Mouse (Mus musculus) CD4-positive naive resting alpha-beta T cell, adult 57 days (primary cell): ENCODE data around the gene Gm47959. TPM values are rescaled to one million over a fixed set of nuclear protein-coding genes. Genes with fewer than 3 reads are reported as not detected.

Source experiments
- total RNA-seq: library from RNA; stranded (reverse); gene quantifications from one replicate; pipeline ENCODE4 v1.2.4, GENCODE M21; 2023

The Gm47959 gene
- not detected for total RNA-seq

GRCm38 (mm10) chr1:83000306-83000705, at the start of gene Gm47959:
Gene Gm47959, plus strand, starts transcription at chr1:83000548.

GRCm38 (mm10) chr1:82955913-82956312, 44.4 kb upstream of the Gm47959 start, which contains the start of gene Gm7544:
Gene Gm7544, minus strand, starts transcription at chr1:82956013.

GRCm38 (mm10) chr1:82959870-82960385, 40.4 kb upstream of the Gm47959 start, which contains the start of gene Gm47955:
Gene Gm47955, plus strand, starts transcription at chr1:82960286.

GRCm38 (mm10) chr1:83038109-83038672, 37.8 kb downstream of the Gm47959 start, which contains the start of gene Slc19a3:
Gene Slc19a3, minus strand, starts transcription at chr1:83038448.

GRCm38 (mm10) chr1:83042380-83042779, 42.0 kb downstream of the Gm47959 start, which contains the start of gene Krtap28-10:
Gene Krtap28-10, minus strand, starts transcription at chr1:83042480.

GRCm38 (mm10) chr1:83044882-83045427, 44.6 kb downstream of the Gm47959 start, which contains the start of gene Gm47969:
Gene Gm47969, plus strand, starts transcription at chr1:83044932.

Other genes with a start within 250 kb of the Gm47959 start
- not detected for gene Tm4sf20, start 232.1 kb upstream of the Gm47959 start, total RNA-seq
- not detected for gene Gm47791, start 229.3 kb upstream of the Gm47959 start, total RNA-seq
- gene Agfg1, start 161.1 kb upstream of the Gm47959 start, total RNA-seq, result 102 TPM
- 5.9 TPM for gene A030005L19Rik, start 87.2 kb upstream of the Gm47959 start, total RNA-seq
- gene A030014E15Rik, start 75.6 kb upstream of the Gm47959 start, total RNA-seq, result 0.77 TPM
- not detected for gene Gm6217, start 69.1 kb upstream of the Gm47959 start, total RNA-seq
- not detected for gene A030003K21Rik, start 57.2 kb upstream of the Gm47959 start, total RNA-seq
- not detected for gene Gm7544, start 44.5 kb upstream of the Gm47959 start, total RNA-seq
- gene Gm47955, start 40.3 kb upstream of the Gm47959 start, total RNA-seq, result not detected
- not detected for gene Slc19a3, start 37.9 kb downstream of the Gm47959 start, total RNA-seq
- gene Krtap28-10, start 41.9 kb downstream of the Gm47959 start, total RNA-seq, result not detected
- not detected for gene Gm47969, start 44.4 kb downstream of the Gm47959 start, total RNA-seq
- gene A030005K14Rik, start 58.8 kb downstream of the Gm47959 start, total RNA-seq, result not detected
- not detected for gene Krtap28-13, start 60.4 kb downstream of the Gm47959 start, total RNA-seq
- gene Ccl20, start 116.2 kb downstream of the Gm47959 start, total RNA-seq, result not detected
- gene Daw1, start 159.2 kb downstream of the Gm47959 start, total RNA-seq, result not detected